Mouse (Mus musculus): ENCODE data around the gene Prr15l.

- no peak for TF ChIP-seq CTCF (IDR thresholded peaks at IDR 0.05; ENCODE audit: borderline replicate concordance, insufficient read depth, low read length)
- TF ChIP-seq POLR2A (IDR thresholded peaks at IDR 0.05; ENCODE audit: low read depth, low read length), result no peak
Observed at GRCm38 (mm10) chr11:96984903-96985302, 57.0 kb downstream of the Prr15l start.

Data from embryonic fibroblast, embryonic 13.5 days (primary cell).